Mouse (Mus musculus): ENCODE measurements around the gene Gm45783. TPM values are rescaled to one million over a fixed set of nuclear protein-coding genes. Genes with fewer than 3 reads are reported as not detected.
"Not testable (repeated sequence)": the region's sequence is repeated elsewhere in the genome, so short reads cannot be mapped to it uniquely, and the experiment has no call there.

Gm45783 gene
- not detected in 2 replicates for polyA plus RNA-seq (2012; rRNA removed)

DNA sequence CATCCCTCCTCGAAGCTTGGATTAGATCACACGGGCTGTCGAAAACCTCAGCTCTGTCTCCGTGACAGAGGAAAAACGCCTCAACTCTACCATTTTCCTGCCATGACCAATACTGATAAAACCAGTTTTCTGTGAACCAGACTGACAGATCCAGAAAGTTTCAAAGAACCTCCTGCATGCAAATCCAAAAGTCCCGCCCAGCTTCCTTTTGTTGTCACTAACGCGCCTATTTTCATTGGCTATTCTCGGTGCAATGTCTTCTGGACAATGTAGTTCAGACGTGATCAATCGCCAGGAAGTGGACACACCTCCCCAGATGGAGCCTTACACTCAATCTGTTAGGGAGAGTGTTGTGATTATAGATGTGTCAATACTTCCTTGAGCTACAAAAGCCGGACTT, at the start of gene Gm45783:
Gene Gm45783 (minus strand): TSS at position 143 of the 400 bp plus-strand sequence.
- H3K4me3 ChIP-seq (ENCODE audit: control insufficient read depth, low read depth, low read length); H3K27ac ChIP-seq (ENCODE audit: control insufficient read depth, insufficient read depth, low read depth, low read length); H3K36me3 ChIP-seq (ENCODE audit: control insufficient read depth, insufficient read depth, low read length); H3K4me1 ChIP-seq (ENCODE audit: control insufficient read depth, insufficient read depth, low read length); H3K27me3 ChIP-seq (ENCODE audit: control insufficient read depth, insufficient read depth, low read length): not testable (repeated sequence)

- H3K27ac ChIP-seq (ENCODE audit: control insufficient read depth, insufficient read depth, low read depth, low read length); H3K27me3 ChIP-seq (ENCODE audit: control insufficient read depth, insufficient read depth, low read length): not testable (repeated sequence)
Observed at GRCm38 (mm10) chr7:7399603-7400002, 25.2 kb upstream of the Gm45783 start, which contains the start of gene Vmn2r31. Gene Vmn2r31, minus strand, starts transcription at chr7:7399703.

DNA sequence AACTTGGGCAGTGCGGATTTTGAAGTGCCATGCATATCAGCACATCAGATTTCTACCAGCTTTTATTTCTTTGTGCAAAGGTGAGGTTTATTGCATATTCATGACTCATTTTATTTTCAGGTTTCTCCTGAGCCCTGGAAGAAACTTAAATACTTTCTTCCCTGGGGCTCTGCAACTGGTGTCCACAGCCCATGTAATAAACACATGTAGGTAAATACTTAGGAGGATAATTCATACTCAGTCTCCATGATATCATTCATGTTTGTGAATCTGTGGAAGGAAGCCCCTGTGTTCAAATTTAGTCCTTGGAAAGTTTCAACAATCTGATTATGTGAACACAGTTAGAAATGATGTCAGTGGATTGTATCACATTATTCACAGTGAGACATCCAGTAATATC, 36.9 kb downstream of the Gm45783 start, which contains the start of gene Vmn2r30:
Gene Vmn2r30 (minus strand): TSS at position 101 of the 400 bp plus-strand sequence.
- H3K4me1 ChIP-seq (ENCODE audit: control insufficient read depth, insufficient read depth, low read length); H3K36me3 ChIP-seq (ENCODE audit: control insufficient read depth, insufficient read depth, low read length); H3K27me3 ChIP-seq (ENCODE audit: control insufficient read depth, insufficient read depth, low read length); H3K27ac ChIP-seq (ENCODE audit: control insufficient read depth, insufficient read depth, low read depth, low read length); H3K4me3 ChIP-seq (ENCODE audit: control insufficient read depth, low read depth, low read length): not testable (repeated sequence)

More at GRCm38 (mm10) chr7:7399603-7400002, 25.2 kb upstream of the Gm45783 start, which contains the start of gene Vmn2r31:
- not testable (repeated sequence) for H3K4me3 ChIP-seq (ENCODE audit: control insufficient read depth, low read depth, low read length); H3K36me3 ChIP-seq (ENCODE audit: control insufficient read depth, insufficient read depth, low read length); H3K4me1 ChIP-seq (ENCODE audit: control insufficient read depth, insufficient read depth, low read length)

DNA sequence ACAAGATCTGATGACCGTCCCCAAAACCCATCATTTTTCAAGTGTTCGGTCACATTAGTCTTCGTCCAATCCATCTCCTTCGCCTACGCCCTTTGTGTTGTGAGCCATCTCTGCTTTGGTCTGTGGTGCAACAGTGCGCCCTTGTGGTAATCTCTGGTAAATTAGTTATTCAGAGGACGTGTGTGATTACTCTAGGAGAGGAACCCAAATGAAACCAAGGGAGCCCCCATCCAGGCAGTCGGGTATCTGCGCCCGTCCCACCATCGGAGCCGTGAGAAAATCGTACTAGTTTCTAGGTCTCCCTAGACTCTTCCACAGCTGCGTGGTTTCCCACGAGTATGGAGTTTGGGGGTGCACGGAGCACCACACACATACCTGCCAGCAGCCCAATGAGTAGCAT, 78.8 kb downstream of the Gm45783 start:
- peak overlapping the region; percentile 94 for H3K4me3 ChIP-seq (ENCODE audit: control insufficient read depth, low read depth, low read length)
- no peak for TF ChIP-seq CTCF (IDR thresholded peaks at IDR 0.05; ENCODE audit: control insufficient read depth, insufficient read depth, insufficient replicate concordance, low read depth, low read length)
- no peak for TF ChIP-seq POLR2A (IDR thresholded peaks at IDR 0.05; ENCODE audit: control insufficient read depth, low read depth, low read length)
- H3K27ac ChIP-seq (ENCODE audit: control insufficient read depth, insufficient read depth, low read depth, low read length): no peak overlapping the region
- no peaks in the 10 kb centered on the region for H3K27me3 ChIP-seq (ENCODE audit: control insufficient read depth, insufficient read depth, low read length)
- H3K4me1 ChIP-seq (ENCODE audit: control insufficient read depth, insufficient read depth, low read length): peaks cover 24% of the 10 kb centered on the region
- H3K36me3 ChIP-seq (ENCODE audit: control insufficient read depth, insufficient read depth, low read length): peaks cover 3% of the 10 kb centered on the region; the same call in 1 of the 2 replicates

Other genes starting within 250 kb of the Gm45783 start
- 0.06 and 0.10 TPM in 2 replicates for gene Zfp773, start 237.8 kb downstream of the Gm45783 start, polyA plus RNA-seq (2012; rRNA removed)
- 0.06 and 0.15 TPM in 2 replicates for gene Zfp418, start 203.2 kb downstream of the Gm45783 start, polyA plus RNA-seq (2012; rRNA removed)
- 0.75 and 1.2 TPM in 2 replicates for gene Zfp772, start 164.6 kb downstream of the Gm45783 start, polyA plus RNA-seq (2012; rRNA removed)
- gene Vmn2r29, start 127.2 kb downstream of the Gm45783 start, polyA plus RNA-seq (2012; rRNA removed): 0.85 and 1.0 TPM in 2 replicates
- gene Gm45844, start 96.3 kb downstream of the Gm45783 start, polyA plus RNA-seq (2012; rRNA removed): 1.8 TPM in 2 replicates
- 23.8 and 24.6 TPM in 2 replicates for gene Clcn4, start 73.7 kb downstream of the Gm45783 start, polyA plus RNA-seq (2012; rRNA removed)
- gene Vmn2r30, start 37.0 kb downstream of the Gm45783 start, polyA plus RNA-seq (2012; rRNA removed): not detected in 2 replicates
- not detected in 2 replicates for gene Vmn2r31, start 25.1 kb upstream of the Gm45783 start, polyA plus RNA-seq (2012; rRNA removed)
- gene Vmn2r32, start 105.4 kb upstream of the Gm45783 start, polyA plus RNA-seq (2012; rRNA removed): not detected in 2 replicates
- not detected in 2 replicates for gene Vmn2r33, start 192.2 kb upstream of the Gm45783 start, polyA plus RNA-seq (2012; rRNA removed)

Data from testis, adult 2 months (tissue).